Mouse (Mus musculus) liver, adult 2 months (tissue): Measurements from ENCODE around the gene Fkbp1b. TPM values are rescaled to one million over a fixed set of nuclear protein-coding genes. Genes with fewer than 3 reads are reported as not detected.

Experiments
- DNase-seq: peaks from one replicate; pipeline ENCODE4 v3.0.0-alpha.2; 2011; ENCODE audit warnings: low read depth, low spot score; ENCODE audit errors: extremely low read depth
- H3K27ac ChIP-seq: fragments of 200-500 bp; replicated peaks from 2 replicates; pipeline ENCODE4 v1.5.1; 2012; ENCODE audit warnings: low read depth, mild to moderate bottlenecking, control low read depth, inconsistent platforms, low read length; ENCODE audit not compliant: insufficient read depth
- H3K27me3 ChIP-seq: fragments of 200-500 bp; 2 replicates; pipeline ENCODE4 v1.6.1; 2012; ENCODE audit warnings: mild to moderate bottlenecking, moderate library complexity, low read length, inconsistent platforms; ENCODE audit not compliant: control insufficient read depth, insufficient read depth
- H3K36me3 ChIP-seq: fragments of 200-500 bp; 2 replicates; pipeline ENCODE4 v1.6.1; 2012; ENCODE audit warnings: low read length, inconsistent platforms; ENCODE audit not compliant: control insufficient read depth, insufficient read depth
- H3K4me1 ChIP-seq: fragments of 200-500 bp; 2 replicates; pipeline ENCODE4 v1.6.1; 2011; ENCODE audit warnings: low read length; ENCODE audit not compliant: control insufficient read depth, insufficient read depth
- H3K4me3 ChIP-seq: fragments of 200-500 bp; 2 replicates; pipeline ENCODE4 v1.5.1; 2011; ENCODE audit warnings: low read depth, mild to moderate bottlenecking, control low read depth, low read length, moderate library complexity; ENCODE audit not compliant: insufficient read depth
- H3K79me2 ChIP-seq: fragments of 200-500 bp; 2 replicates; pipeline ENCODE4 v1.6.1; 2012; ENCODE audit warnings: inconsistent platforms, mild to moderate bottlenecking, low read length, moderate library complexity; ENCODE audit not compliant: control insufficient read depth, insufficient read depth
- H3K9ac ChIP-seq: fragments of 200-500 bp; 2 replicates; pipeline ENCODE4 v1.6.1; 2012; ENCODE audit warnings: low read depth, mild to moderate bottlenecking, control low read depth, inconsistent platforms, low read length
- CTCF ChIP-seq: fragments of 200-500 bp; IDR thresholded peaks from 2 replicates; pipeline ENCODE4 v1.5.1; 2011; ENCODE audit warnings: low read depth, low read length, control low read depth
- POLR2A ChIP-seq: fragments of 200-500 bp; IDR thresholded peaks from 2 replicates; pipeline ENCODE4 v1.6.1; 2011; ENCODE audit warnings: low read length, control low read depth; ENCODE audit not compliant: insufficient read depth; ENCODE audit errors: extremely low read depth
- WGBS: fragments of 180-500 bp; shearing (Covaris S2); methylation state at CpG from one replicate; pipeline ENCODE4 v1.1.7; 2018; 5-methylcytosine and 5-hydroxymethylcytosine counted together
- polyA plus RNA-seq: library from polyadenylated mRNA; depleted of rRNA; stranded (reverse); fragments of >200 nt; gene quantifications from 2 replicates; pipeline ENCODE4 v1.2.3, GENCODE M21; 2012
- total RNA-seq: library from RNA; depleted of rRNA; stranded (reverse); fragments of >200 nt; gene quantifications from 2 replicates; pipeline ENCODE4 v1.2.3, GENCODE M21; 2014

The Fkbp1b gene
- total and polyA plus RNA-seq, 2 experiments: 0.55 to 0.80 TPM

GRCm38 (mm10) chr12:4862672-4863071 lies 21.3 kb upstream of the Fkbp1b start:
- H3K4me3 ChIP-seq: no peak overlapping the region
- H3K36me3 ChIP-seq: no peaks in the 10 kb centered on the region
- no peaks in the 10 kb centered on the region for H3K4me1 ChIP-seq
- H3K27ac ChIP-seq: no peak overlapping the region
- TF ChIP-seq CTCF (peak; percentile 44), POLR2A (no peak)
- no peaks in the 10 kb centered on the region for H3K79me2 ChIP-seq
- no peak for DNase-seq
- no peaks in the 10 kb centered on the region for H3K27me3 ChIP-seq
- no peak overlapping the region for H3K9ac ChIP-seq
- 96% methylated on average over 4 of the region's 4 CpGs for WGBS

GRCm38 (mm10) chr12:4859241-4859914 lies 18.0 kb upstream of the Fkbp1b start:
- no peaks in the 10 kb centered on the region; the same call in 1 of the 2 replicates for H3K36me3 ChIP-seq
- TF ChIP-seq POLR2A (no peak), CTCF (no peak)
- no peak for DNase-seq
- WGBS: 74% methylated on average over 11 of the region's 11 CpGs
- H3K27me3 ChIP-seq: no peaks in the 10 kb centered on the region
- H3K9ac ChIP-seq: no peak overlapping the region
- no peaks in the 10 kb centered on the region for H3K4me1 ChIP-seq
- no peak overlapping the region for H3K27ac ChIP-seq
- H3K79me2 ChIP-seq: no peaks in the 10 kb centered on the region
- no peak overlapping the region for H3K4me3 ChIP-seq

- Histone ChIP-seq H3K27me3 (no peaks in the 10 kb centered on the region), H3K36me3 (no peaks in the 10 kb centered on the region; the same call in 1 of the 2 replicates), H3K27ac (no peak overlapping the region), H3K79me2 (no peaks in the 10 kb centered on the region), H3K9ac (no peak overlapping the region), H3K4me3 (no peak overlapping the region), H3K4me1 (no peaks in the 10 kb centered on the region)
- no peak for DNase-seq
- WGBS: 68% methylated on average over 2 of the region's 2 CpGs
- TF ChIP-seq CTCF (no peak), POLR2A (no peak)
These were observed 15.4 kb upstream of the Fkbp1b start for GRCm38 (mm10) chr12:4856834-4857233.

- Histone ChIP-seq H3K9ac (no peak overlapping the region), H3K4me1 (no peaks in the 10 kb centered on the region), H3K79me2 (no peaks in the 10 kb centered on the region), H3K27me3 (no peaks in the 10 kb centered on the region), H3K4me3 (no peak overlapping the region), H3K27ac (no peak overlapping the region), H3K36me3 (no peaks in the 10 kb centered on the region; the same call in 1 of the 2 replicates)
- TF ChIP-seq POLR2A (no peak), CTCF (peak; percentile 35; the same call in 1 of the 2 replicates)
- DNase-seq: no peak
- WGBS: 97% methylated on average over 5 of the region's 5 CpGs
These were observed 14.8 kb upstream of the Fkbp1b start for GRCm38 (mm10) chr12:4856160-4856559.

- peak; percentile 73 for DNase-seq
- no peaks in the 10 kb centered on the region for H3K36me3 ChIP-seq
- WGBS: 1% methylated on average over 12 of the region's 12 CpGs
- H3K27me3 ChIP-seq: no peaks in the 10 kb centered on the region
- peaks cover 4% of the 10 kb centered on the region for H3K4me1 ChIP-seq
- no peak for TF ChIP-seq CTCF
- no peak for TF ChIP-seq POLR2A
- peak overlapping the region; percentile 66 for H3K4me3 ChIP-seq
- peak overlapping the region; percentile 81 for H3K27ac ChIP-seq
- peaks cover 3% of the 10 kb centered on the region; the same call in 1 of the 2 replicates for H3K79me2 ChIP-seq
- peak overlapping the region; percentile 46; the same call in 1 of the 2 replicates for H3K9ac ChIP-seq
These were observed 2.4 kb upstream of the Fkbp1b start for GRCm38 (mm10) chr12:4843741-4844140.
